19 mouse cellular contexts compared by ENCODE assay signal in genomic region chr1:39123813-39124146, GRCm38 (mm10).
"Had no signal": no experiment of that assay in that cellular context is flagged by ENCODE, and none has a peak within 500 bp of the region (broad histone marks: within the 10 kb centered on the region; RNA-seq: fewer than 3 reads in every experiment).

No protein-coding gene starts in this region.

- H3K4me1 ChIP-seq: neural tube, embryonic 15.5 days had no signal

- H3K27ac ChIP-seq: kidney, postnatal 0 days; left cerebral cortex, adult 2 months; liver, embryonic 13.5 days; neural tube, embryonic 15.5 days; stomach, postnatal 0 days had no signal

- H3K9ac ChIP-seq: liver, embryonic 13.5 days; neural tube, embryonic 15.5 days had no signal

- H3K9me3 ChIP-seq: liver, embryonic 13.5 days; neural tube, embryonic 15.5 days had no signal

- DNase-seq: kidney, adult 18-20 months; kidney, adult 9 months; kidney, postnatal 36 days; layer of hippocampus, postnatal 36 days; liver, embryonic 13.5 days; lung, adult 2 months; lung, postnatal 14 days; lung, postnatal 4 days; right cerebral cortex, adult 18-20 months; right cerebral cortex, postnatal 14 days; right cerebral cortex, postnatal 4 days; thymus, adult 2 months; thymus, postnatal 14 days; thymus, postnatal 4 days had no signal

- H3K4me3 ChIP-seq: left cerebral cortex, adult 2 months; liver, embryonic 13.5 days; myocyte; neural tube, embryonic 15.5 days had no signal

- H3K27me3 ChIP-seq: liver, embryonic 13.5 days; neural tube, embryonic 15.5 days had no signal

- H3K36me3 ChIP-seq: liver, embryonic 13.5 days; neural tube, embryonic 15.5 days had no signal

- H3K4me2 ChIP-seq: liver, embryonic 13.5 days; neural tube, embryonic 15.5 days had no signal
